Mouse (Mus musculus) olfactory bulb, adult 2 months (tissue): Measurements from ENCODE around the gene Slc6a20a. TPM values are rescaled to one million over a fixed set of nuclear protein-coding genes. Genes with fewer than 3 reads are reported as not detected.
"Not testable (repeated sequence)": the region's sequence is repeated elsewhere in the genome, so short reads cannot be mapped to it uniquely, and the experiment has no call there.

ENCODE experiments used
- H3K27ac ChIP-seq: fragments of 200-500 bp; 2 replicates; pipeline ENCODE4 v1.5.1; 2012; ENCODE audit warnings: low read depth, low read length; ENCODE audit not compliant: insufficient read depth
- H3K4me1 ChIP-seq: fragments of 200-500 bp; 2 replicates; pipeline ENCODE4 v1.6.1; 2012; ENCODE audit warnings: low read length; ENCODE audit not compliant: control insufficient read depth, insufficient read depth
- H3K4me3 ChIP-seq: fragments of 200-500 bp; 2 replicates; pipeline ENCODE4 v1.5.1; 2012; ENCODE audit warnings: mild to moderate bottlenecking, low read depth, low read length, moderate library complexity; ENCODE audit not compliant: insufficient read depth
- CTCF ChIP-seq: fragments of 200-500 bp; IDR thresholded peaks from 2 replicates; pipeline ENCODE4 v1.5.1; 2012; ENCODE audit warnings: low read depth, mild to moderate bottlenecking, low read length, moderate library complexity; ENCODE audit not compliant: insufficient read depth
- POLR2A ChIP-seq: fragments of 200-500 bp; IDR thresholded peaks from 2 replicates; pipeline ENCODE4 v1.6.1; 2012; ENCODE audit warnings: mild to moderate bottlenecking, low read depth, low read length, moderate library complexity; ENCODE audit not compliant: insufficient read depth
- WGBS: fragments of 180-500 bp; shearing (Covaris S2); methylation state at CpG from one replicate; pipeline ENCODE4 v1.1.7; 2018; 5-methylcytosine and 5-hydroxymethylcytosine counted together
- polyA plus RNA-seq: library from polyadenylated mRNA; stranded (reverse); fragments of >200 nt; gene quantifications from 2 replicates; pipeline ENCODE4 v1.2.4, GENCODE M21; 2012; ENCODE audit warnings: low replicate concordance; ENCODE audit not compliant: missing spikeins, insufficient read depth, insufficient read length

Slc6a20a gene
- polyA plus RNA-seq, 1 experiment = not detected

- 80% methylated on average over 1 of the region's 1 CpGs for WGBS
- no peak for TF ChIP-seq POLR2A
- no peak for TF ChIP-seq CTCF
- no peak overlapping the region for H3K4me3 ChIP-seq
Observed at GRCm38 (mm10) chr9:123688227-123688626, 9.5 kb upstream of the Slc6a20a start.

GRCm38 (mm10) chr9:123686206-123686605 lies 7.5 kb upstream of the Slc6a20a start:
- H3K4me1 ChIP-seq = no peaks in the 10 kb centered on the region
- no peak for TF ChIP-seq POLR2A
- TF ChIP-seq CTCF = no peak
- H3K4me3 ChIP-seq = no peak overlapping the region
- H3K27ac ChIP-seq = no peak overlapping the region
- WGBS = 72% methylated on average over 5 of the region's 5 CpGs

More at GRCm38 (mm10) chr9:123688227-123688626, 9.5 kb upstream of the Slc6a20a start:
- no peaks in the 10 kb centered on the region for H3K4me1 ChIP-seq
- no peak overlapping the region for H3K27ac ChIP-seq

- Histone ChIP-seq H3K4me3 (no peak overlapping the region), H3K27ac (no peak overlapping the region), H3K4me1 (peaks cover 2% of the 10 kb centered on the region)
- no peak for TF ChIP-seq CTCF
- TF ChIP-seq POLR2A = no peak
- 63% methylated on average over 3 of the region's 3 CpGs for WGBS
Observed at GRCm38 (mm10) chr9:123683704-123684103, 5.0 kb upstream of the Slc6a20a start.

DNA sequence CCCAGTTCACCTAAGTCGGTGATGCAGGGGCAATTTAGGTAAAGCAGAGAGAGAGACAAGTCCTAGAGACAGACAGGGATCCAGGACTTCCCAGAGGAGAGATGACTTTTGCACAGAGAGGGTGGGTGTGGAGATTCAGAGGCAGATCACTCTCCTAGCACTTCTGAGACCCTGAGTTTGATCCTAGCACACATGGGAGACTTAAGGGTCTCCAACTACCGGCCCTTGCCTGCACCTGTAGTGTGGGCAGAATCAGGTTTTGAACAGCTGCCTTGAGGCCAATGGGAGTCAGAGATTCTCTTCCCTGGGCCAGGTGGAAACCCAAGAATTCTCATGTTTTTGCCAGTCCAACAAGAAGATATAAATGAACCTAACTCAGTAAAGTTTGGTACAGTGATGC lies 513 bp upstream of the Slc6a20a start:
- no peak overlapping the region for H3K27ac ChIP-seq
- 56% methylated on average over 2 of the region's 2 CpGs for WGBS
- H3K4me1 ChIP-seq = peaks cover 8% of the 10 kb centered on the region
- TF ChIP-seq POLR2A (no peak), CTCF (no peak)
- no peak overlapping the region for H3K4me3 ChIP-seq

DNA sequence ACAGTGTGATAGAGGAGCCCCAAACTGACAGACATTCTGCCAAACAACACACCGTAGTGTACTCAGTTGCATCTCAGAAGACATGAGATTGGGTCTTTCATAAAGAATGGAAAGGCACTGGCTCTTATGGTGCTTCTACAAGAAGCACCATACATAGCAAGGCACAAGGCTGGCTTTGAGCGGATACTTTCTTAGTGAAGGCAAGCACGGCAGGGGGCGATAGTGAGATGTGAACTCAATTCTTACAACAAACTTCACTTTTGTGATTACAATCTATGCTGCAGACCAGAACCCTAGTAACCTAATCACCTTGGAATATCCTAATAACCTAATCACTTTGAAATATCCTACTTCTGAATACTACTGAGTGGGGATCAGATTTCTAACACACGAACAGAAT lies 13.0 kb downstream of the Slc6a20a start:
- Histone ChIP-seq H3K27ac (no peak overlapping the region), H3K4me3 (no peak overlapping the region), H3K4me1 (no peaks in the 10 kb centered on the region)
- no peak for TF ChIP-seq POLR2A
- no peak for TF ChIP-seq CTCF
- 50% methylated on average over 5 of the region's 5 CpGs for WGBS

DNA sequence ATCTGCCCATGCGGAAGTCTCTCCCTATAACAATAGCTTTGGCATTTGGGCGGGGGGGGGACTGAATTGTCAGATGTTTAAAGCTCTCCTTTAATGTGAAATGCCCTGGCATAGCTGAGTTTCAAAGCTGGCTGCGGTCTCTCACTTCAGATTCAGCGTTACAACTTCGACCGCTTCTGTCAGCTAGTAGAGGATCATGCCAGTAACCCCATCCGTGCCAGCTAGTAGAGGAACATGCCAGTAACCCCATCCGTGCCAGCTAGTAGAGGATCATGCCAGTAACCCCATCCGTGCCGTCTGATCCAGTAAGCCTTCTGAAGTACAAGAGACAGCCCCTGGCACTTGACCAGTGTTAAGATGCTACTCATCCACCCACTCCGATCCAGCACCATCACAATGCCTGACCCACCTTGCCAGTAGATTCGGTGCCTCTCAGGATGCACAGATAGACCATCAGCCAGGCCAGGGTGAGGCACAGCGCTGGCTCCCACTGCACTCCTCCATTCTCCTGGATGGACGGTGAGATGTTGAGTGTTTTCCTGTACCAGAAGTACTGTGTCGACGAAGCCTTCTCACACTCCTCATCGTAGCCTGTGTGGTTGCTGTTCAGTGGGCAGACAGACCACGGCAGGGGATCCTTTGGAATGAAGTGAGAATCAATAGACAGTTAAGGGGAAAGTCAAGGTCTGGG lies 18.6 kb downstream of the Slc6a20a start:
- WGBS = 56% methylated on average over 18 of the region's 18 CpGs
- H3K27ac ChIP-seq, H3K4me3 ChIP-seq, H3K4me1 ChIP-seq: not testable (repeated sequence)

GRCm38 (mm10) chr9:123658981-123659380 lies 19.7 kb downstream of the Slc6a20a start:
- Histone ChIP-seq H3K4me1 (no peaks in the 10 kb centered on the region), H3K4me3 (no peak overlapping the region), H3K27ac (no peak overlapping the region)
- TF ChIP-seq CTCF = no peak
- no peak for TF ChIP-seq POLR2A

DNA sequence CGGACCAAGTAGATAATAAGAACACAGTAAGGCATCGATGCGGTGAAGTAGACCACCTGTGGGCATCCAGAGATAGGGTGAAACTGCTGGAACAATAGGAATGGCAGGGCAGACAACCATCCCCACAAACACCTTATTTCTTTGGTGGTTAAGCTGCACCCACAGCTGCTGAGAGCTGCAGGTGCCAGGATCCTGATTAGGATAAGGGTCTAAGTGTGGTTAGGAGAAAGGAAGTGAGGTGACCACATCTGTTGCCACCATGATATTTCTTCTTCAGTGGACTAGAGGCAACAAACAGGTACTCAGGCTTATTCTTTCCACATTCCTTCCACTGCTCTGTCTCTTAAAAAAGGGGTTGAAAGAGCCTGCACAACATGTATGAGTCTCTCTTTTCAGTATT lies 21.2 kb downstream of the Slc6a20a start:
- no peaks in the 10 kb centered on the region for H3K4me1 ChIP-seq
- no peak overlapping the region for H3K27ac ChIP-seq
- no peak overlapping the region for H3K4me3 ChIP-seq
- 82% methylated on average over 3 of the region's 3 CpGs for WGBS
- TF ChIP-seq CTCF (no peak), POLR2A (no peak)

GRCm38 (mm10) chr9:123651369-123651768 lies 27.3 kb downstream of the Slc6a20a start:
- no peak for TF ChIP-seq POLR2A
- no peak for TF ChIP-seq CTCF
- Histone ChIP-seq H3K27ac (no peak overlapping the region), H3K4me1 (no peaks in the 10 kb centered on the region), H3K4me3 (no peak overlapping the region)
- WGBS = 53% methylated on average over 4 of the region's 4 CpGs

GRCm38 (mm10) chr9:123649785-123650511 lies 28.7 kb downstream of the Slc6a20a start:
- TF ChIP-seq POLR2A = no peak
- no peak for TF ChIP-seq CTCF
- no peaks in the 10 kb centered on the region for H3K4me1 ChIP-seq
- 95% methylated on average over 2 of the region's 2 CpGs for WGBS

More at GRCm38 (mm10) chr9:123649785-123650511, 28.7 kb downstream of the Slc6a20a start:
- no peak overlapping the region for H3K27ac ChIP-seq
- no peak overlapping the region for H3K4me3 ChIP-seq
